13 mouse cellular contexts compared by ENCODE assay signal in the genomic region with DNA sequence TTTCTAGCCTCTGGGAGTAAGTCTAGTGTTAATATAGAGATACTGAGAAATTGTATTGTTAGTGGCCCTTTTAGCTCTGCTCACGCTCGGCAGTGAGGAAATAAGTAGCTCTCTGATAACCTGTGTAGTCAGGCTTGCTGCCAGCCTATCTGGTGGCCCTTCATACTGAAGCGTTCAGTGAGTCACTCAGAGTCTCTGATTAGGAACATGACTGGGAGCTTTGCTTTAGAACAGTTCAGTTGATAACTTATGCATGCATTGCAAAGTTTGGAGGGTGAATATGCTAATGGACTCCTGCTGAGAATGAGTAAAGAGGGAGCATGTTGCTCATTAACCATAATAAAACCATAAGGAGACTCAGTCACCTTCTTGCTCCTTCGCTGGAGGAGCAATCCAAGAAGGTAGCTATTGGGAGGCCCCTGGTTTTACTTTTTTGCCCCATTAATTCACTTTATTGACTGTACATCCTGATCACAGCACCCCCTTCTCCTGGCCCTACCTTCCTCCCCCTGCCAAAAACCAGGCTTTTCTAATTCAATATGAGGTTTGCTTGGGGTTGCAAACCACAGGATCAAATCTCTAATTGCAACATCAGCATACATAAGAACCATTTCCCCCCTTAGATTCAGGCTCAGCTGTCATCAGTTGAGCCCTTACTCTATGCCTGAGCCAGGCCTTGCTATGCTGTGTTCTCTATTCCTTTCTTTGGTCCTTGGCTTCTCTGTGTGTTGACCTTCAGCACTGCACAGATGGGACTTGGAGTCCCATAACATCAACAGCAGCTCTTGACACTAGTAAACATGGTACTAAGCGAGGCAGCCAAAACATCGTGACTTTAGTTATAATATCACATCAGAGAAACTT.
DNase-seq lines count a peak whose midpoint lies in the region; ATAC-seq lines count a peak whose summit lies in the region.
"Had no signal": no experiment of that assay in that cellular context is flagged by ENCODE, and none has a peak within 500 bp of the region (broad histone marks: within the 10 kb centered on the region; RNA-seq: fewer than 3 reads in every experiment).

No protein-coding gene starts in this region.

- no peaks in the 10 kb centered on the region for H3K36me3 ChIP-seq in heart, embryonic 15.5 days
- H3K36me3 ChIP-seq in heart, embryonic 10.5 days, result no peaks in the 10 kb centered on the region
- no peaks in the 10 kb centered on the region for H3K36me3 ChIP-seq in forebrain, embryonic 15.5 days
- no peaks in the 10 kb centered on the region for H3K36me3 ChIP-seq in kidney, embryonic 16.5 days (ENCODE audit: insufficient read depth, low read length)
- H3K36me3 ChIP-seq: lung, embryonic 15.5 days; midbrain, embryonic 12.5 days; neural tube, embryonic 13.5 days had no signal

- 0 out of 2 replicates have a peak, but pooled peaks have one; percentile 53 for ATAC-seq in heart, embryonic 15.5 days (replicated peaks; ENCODE audit: insufficient number of reproducible peaks, insufficient read depth, low FRiP score, low read depth)
- peak; percentile 80 for ATAC-seq in forebrain, embryonic 15.5 days (replicated peaks)
- ATAC-seq in kidney, embryonic 16.5 days (ENCODE audit: low FRiP score, low TSS enrichment), result peak; percentile 57

- H3K4me3 ChIP-seq in heart, embryonic 15.5 days, result no peak overlapping the region
- H3K4me3 ChIP-seq in heart, embryonic 10.5 days, result no peak overlapping the region
- no peak overlapping the region for H3K4me3 ChIP-seq in forebrain, embryonic 15.5 days
- no peak overlapping the region for H3K4me3 ChIP-seq in kidney, embryonic 16.5 days (ENCODE audit: low read length)
- H3K4me3 ChIP-seq: lung, embryonic 15.5 days; midbrain, embryonic 12.5 days; neural tube, embryonic 13.5 days had no signal

- peaks cover 9% of the 10 kb centered on the region for H3K4me1 ChIP-seq in heart, embryonic 15.5 days (replicated peaks)
- H3K4me1 ChIP-seq in heart, embryonic 10.5 days, result no peaks in the 10 kb centered on the region
- peaks cover 16% of the 10 kb centered on the region for H3K4me1 ChIP-seq in forebrain, embryonic 15.5 days
- no peaks in the 10 kb centered on the region for H3K4me1 ChIP-seq in kidney, embryonic 16.5 days (ENCODE audit: insufficient read depth, low read length)
- H3K4me1 ChIP-seq: lung, embryonic 15.5 days; neural tube, embryonic 13.5 days had no signal

- no peak for DNase-seq in heart, embryonic 10.5 days (ENCODE audit: low spot score)
- DNase-seq in R1 (ENCODE audit: low read depth, low spot score), result peak; percentile 10
- DNase-seq in right cerebral cortex, postnatal 10 days (ENCODE audit: low spot score in 2 of 2), result no peak
- DNase-seq in right cerebral cortex, postnatal 14 days, result no peak
- DNase-seq: adrenal gland, postnatal 14 days; cerebellum, adult 18-20 months had no signal

- no peak overlapping the region for H3K4me2 ChIP-seq in heart, embryonic 15.5 days
- H3K4me2 ChIP-seq in forebrain, embryonic 15.5 days (replicated peaks), result no peak overlapping the region
- no peak overlapping the region for H3K4me2 ChIP-seq in kidney, embryonic 16.5 days (replicated peaks; ENCODE audit: low read depth, low read length)
- H3K4me2 ChIP-seq: lung, embryonic 15.5 days; midbrain, embryonic 12.5 days; neural tube, embryonic 13.5 days had no signal

- H3K9me3 ChIP-seq in heart, embryonic 15.5 days (replicated peaks), result no peaks in the 10 kb centered on the region
- H3K9me3 ChIP-seq in heart, embryonic 10.5 days, result no peaks in the 10 kb centered on the region
- no peaks in the 10 kb centered on the region for H3K9me3 ChIP-seq in forebrain, embryonic 15.5 days
- no peaks in the 10 kb centered on the region for H3K9me3 ChIP-seq in kidney, embryonic 16.5 days (ENCODE audit: low read length)
- H3K9me3 ChIP-seq: lung, embryonic 15.5 days; midbrain, embryonic 12.5 days; neural tube, embryonic 13.5 days had no signal

- no peak overlapping the region for H3K9ac ChIP-seq in heart, embryonic 15.5 days
- H3K9ac ChIP-seq in forebrain, embryonic 15.5 days (replicated peaks), result no peak overlapping the region
- H3K9ac ChIP-seq in kidney, embryonic 16.5 days (replicated peaks; ENCODE audit: low read length), result no peak overlapping the region
- H3K9ac ChIP-seq: lung, embryonic 15.5 days; midbrain, embryonic 12.5 days; neural tube, embryonic 13.5 days had no signal

- H3K27me3 ChIP-seq in heart, embryonic 15.5 days, result no peaks in the 10 kb centered on the region
- H3K27me3 ChIP-seq in heart, embryonic 10.5 days (ENCODE audit: insufficient read depth, poor library complexity, severe bottlenecking), result no peaks in the 10 kb centered on the region
- no peaks in the 10 kb centered on the region for H3K27me3 ChIP-seq in forebrain, embryonic 15.5 days
- no peaks in the 10 kb centered on the region for H3K27me3 ChIP-seq in kidney, embryonic 16.5 days (ENCODE audit: insufficient read depth, low read length)
- H3K27me3 ChIP-seq: CH12.LX; lung, embryonic 15.5 days; midbrain, embryonic 12.5 days; neural tube, embryonic 13.5 days had no signal

- no peak overlapping the region for H3K27ac ChIP-seq in heart, embryonic 15.5 days
- no peak overlapping the region for H3K27ac ChIP-seq in heart, embryonic 10.5 days
- H3K27ac ChIP-seq in forebrain, embryonic 15.5 days (replicated peaks), result no peak overlapping the region
- no peak overlapping the region for H3K27ac ChIP-seq in kidney, embryonic 16.5 days (ENCODE audit: low read length)
- H3K27ac ChIP-seq: lung, embryonic 15.5 days; midbrain, embryonic 12.5 days; neural tube, embryonic 13.5 days had no signal

- WGBS in heart, embryonic 15.5 days, result 51% methylated on average over 6 of the region's 6 CpGs
- WGBS in heart, embryonic 10.5 days, result 54% methylated on average over 6 of the region's 6 CpGs
- WGBS in forebrain, embryonic 15.5 days, result 49% methylated on average over 6 of the region's 6 CpGs
- WGBS in kidney, embryonic 16.5 days, result 70% methylated on average over 6 of the region's 6 CpGs
